Mouse (Mus musculus): ENCODE data around the gene Usp40. TPM values are rescaled to one million over a fixed set of nuclear protein-coding genes. Genes with fewer than 3 reads are reported as not detected.

Usp40 gene
- polyA plus RNA-seq, 1 experiment from 2014 or later, result 27.9 TPM

- Histone ChIP-seq H3K36me3 (ENCODE audit: control insufficient read depth, insufficient read depth, low read length) (peaks cover 13% of the 10 kb centered on the region; the same call in 1 of the 2 replicates), H3K27ac (ENCODE audit: low read depth, low read length) (no peak overlapping the region), H3K4me3 (ENCODE audit: low read depth, low read length) (no peak overlapping the region), H3K4me2 (no peak overlapping the region), H3K9ac (ENCODE audit: low read length) (no peak overlapping the region), H3K27me3 (ENCODE audit: control insufficient read depth, insufficient read depth, low read length) (no peaks in the 10 kb centered on the region), H3K9me3 (ENCODE audit: control insufficient read depth, low read length) (no peaks in the 10 kb centered on the region), H3K4me1 (ENCODE audit: control insufficient read depth, insufficient read depth, low read length) (no peaks in the 10 kb centered on the region)
- no peak for DNase-seq (ENCODE audit: low spot score, missing footprints)
- no peak for ATAC-seq (ENCODE audit: low FRiP score)
- 24% methylated on average over 4 of the region's 4 CpGs for WGBS
Measured at GRCm38 (mm10) chr1:87959998-87960431, 48.3 kb downstream of the Usp40 start.

GRCm38 (mm10) chr1:87959532-87959931 is 48.8 kb downstream of the Usp40 start:
- Histone ChIP-seq H3K36me3 (ENCODE audit: control insufficient read depth, insufficient read depth, low read length) (peaks cover 13% of the 10 kb centered on the region; the same call in 1 of the 2 replicates), H3K4me3 (ENCODE audit: low read depth, low read length) (no peak overlapping the region), H3K4me1 (ENCODE audit: control insufficient read depth, insufficient read depth, low read length) (no peaks in the 10 kb centered on the region), H3K27me3 (ENCODE audit: control insufficient read depth, insufficient read depth, low read length) (no peaks in the 10 kb centered on the region), H3K27ac (ENCODE audit: low read depth, low read length) (no peak overlapping the region), H3K9ac (ENCODE audit: low read length) (no peak overlapping the region), H3K9me3 (ENCODE audit: control insufficient read depth, low read length) (no peaks in the 10 kb centered on the region), H3K4me2 (no peak overlapping the region)
- DNase-seq (ENCODE audit: low spot score, missing footprints), result no peak
- WGBS, result 72% methylated on average over 4 of the region's 4 CpGs
- ATAC-seq (ENCODE audit: low FRiP score), result no peak

GRCm38 (mm10) chr1:87958931-87959330 is 49.4 kb downstream of the Usp40 start:
- Histone ChIP-seq H3K27me3 (ENCODE audit: control insufficient read depth, insufficient read depth, low read length) (no peaks in the 10 kb centered on the region), H3K4me1 (ENCODE audit: control insufficient read depth, insufficient read depth, low read length) (no peaks in the 10 kb centered on the region), H3K9me3 (ENCODE audit: control insufficient read depth, low read length) (no peaks in the 10 kb centered on the region), H3K9ac (ENCODE audit: low read length) (no peak overlapping the region), H3K4me2 (no peak overlapping the region), H3K27ac (ENCODE audit: low read depth, low read length) (no peak overlapping the region), H3K4me3 (ENCODE audit: low read depth, low read length) (no peak overlapping the region), H3K36me3 (ENCODE audit: control insufficient read depth, insufficient read depth, low read length) (peaks cover 10% of the 10 kb centered on the region; the same call in 1 of the 2 replicates)
- peak; percentile 45 for DNase-seq (ENCODE audit: low spot score, missing footprints)
- no peak for ATAC-seq (ENCODE audit: low FRiP score)
- 92% methylated on average over 1 of the region's 1 CpGs for WGBS

DNA sequence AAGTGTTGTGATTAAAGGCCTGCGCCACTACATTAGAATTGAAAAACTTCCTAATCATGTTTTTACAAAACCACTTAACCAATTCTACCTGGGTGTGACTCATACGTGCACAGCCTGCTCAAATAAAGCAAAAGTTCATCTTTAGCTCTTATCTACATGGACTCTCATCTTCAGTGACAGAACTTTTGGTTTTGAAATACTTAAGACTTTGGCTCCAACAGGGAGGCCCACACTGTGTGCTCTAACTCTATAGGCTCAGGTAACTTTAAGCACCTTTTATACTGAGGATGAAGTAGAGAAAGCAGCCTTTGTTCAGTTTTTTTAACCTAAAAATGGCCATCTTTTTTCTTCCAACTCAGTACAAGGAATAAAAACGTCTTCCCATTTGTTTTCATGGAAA is 55.3 kb downstream of the Usp40 start:
- H3K36me3 ChIP-seq (ENCODE audit: control insufficient read depth, insufficient read depth, low read length), result peaks cover 21% of the 10 kb centered on the region
- 76% methylated on average over 3 of the region's 3 CpGs for WGBS
- ATAC-seq (ENCODE audit: low FRiP score) (no peak), DNase-seq (ENCODE audit: low spot score, missing footprints) (peak; percentile 8)
- no peaks in the 10 kb centered on the region for H3K9me3 ChIP-seq (ENCODE audit: control insufficient read depth, low read length)
- no peak overlapping the region for H3K9ac ChIP-seq (ENCODE audit: low read length)
- H3K27me3 ChIP-seq (ENCODE audit: control insufficient read depth, insufficient read depth, low read length), result no peaks in the 10 kb centered on the region
- no peak overlapping the region for H3K27ac ChIP-seq (ENCODE audit: low read depth, low read length)
- H3K4me2 ChIP-seq, result no peak overlapping the region
- no peak overlapping the region for H3K4me3 ChIP-seq (ENCODE audit: low read depth, low read length)
- no peaks in the 10 kb centered on the region for H3K4me1 ChIP-seq (ENCODE audit: control insufficient read depth, insufficient read depth, low read length)

GRCm38 (mm10) chr1:87951641-87952040 is 56.7 kb downstream of the Usp40 start:
- no peak overlapping the region for H3K27ac ChIP-seq (ENCODE audit: low read depth, low read length)
- H3K4me1 ChIP-seq (ENCODE audit: control insufficient read depth, insufficient read depth, low read length), result no peaks in the 10 kb centered on the region
- no peak overlapping the region for H3K9ac ChIP-seq (ENCODE audit: low read length)
- ATAC-seq (ENCODE audit: low FRiP score) (no peak), DNase-seq (ENCODE audit: low spot score, missing footprints) (peak; percentile 74)
- no peaks in the 10 kb centered on the region for H3K27me3 ChIP-seq (ENCODE audit: control insufficient read depth, insufficient read depth, low read length)
- H3K36me3 ChIP-seq (ENCODE audit: control insufficient read depth, insufficient read depth, low read length), result peaks cover 25% of the 10 kb centered on the region
- no peaks in the 10 kb centered on the region for H3K9me3 ChIP-seq (ENCODE audit: control insufficient read depth, low read length)
- no peak overlapping the region for H3K4me2 ChIP-seq
- 88% methylated on average over 3 of the region's 3 CpGs for WGBS
- H3K4me3 ChIP-seq (ENCODE audit: low read depth, low read length), result no peak overlapping the region

DNA sequence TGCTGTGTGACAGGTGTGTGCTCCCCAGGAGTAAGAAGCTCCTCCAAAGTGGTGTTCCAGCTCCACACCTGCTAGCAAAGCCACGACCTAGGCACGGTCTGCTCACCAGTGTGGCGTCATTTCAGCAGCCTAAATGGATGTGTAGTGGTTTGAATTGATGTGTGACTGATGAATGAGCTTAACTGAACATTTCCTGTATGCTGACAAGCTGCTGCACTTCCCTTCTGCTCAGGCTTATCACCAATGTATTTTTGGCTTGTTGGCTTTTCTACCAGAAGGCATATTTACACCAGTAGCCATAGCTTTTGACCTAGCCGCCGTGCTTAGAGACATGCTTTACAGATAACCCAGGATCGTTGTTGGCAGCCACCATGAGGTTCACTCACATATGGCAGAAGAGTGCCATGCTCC is 60.7 kb downstream of the Usp40 start:
- Histone ChIP-seq H3K36me3 (ENCODE audit: control insufficient read depth, insufficient read depth, low read length) (peaks cover 30% of the 10 kb centered on the region), H3K4me3 (ENCODE audit: low read depth, low read length) (no peak overlapping the region), H3K4me2 (no peak overlapping the region), H3K4me1 (ENCODE audit: control insufficient read depth, insufficient read depth, low read length) (no peaks in the 10 kb centered on the region), H3K27me3 (ENCODE audit: control insufficient read depth, insufficient read depth, low read length) (no peaks in the 10 kb centered on the region), H3K27ac (ENCODE audit: low read depth, low read length) (no peak overlapping the region), H3K9me3 (ENCODE audit: control insufficient read depth, low read length) (no peaks in the 10 kb centered on the region), H3K9ac (ENCODE audit: low read length) (no peak overlapping the region)
- 94% methylated on average over 6 of the region's 6 CpGs for WGBS
- DNase-seq (ENCODE audit: low spot score, missing footprints) (no peak), ATAC-seq (ENCODE audit: low FRiP score) (no peak)

DNA sequence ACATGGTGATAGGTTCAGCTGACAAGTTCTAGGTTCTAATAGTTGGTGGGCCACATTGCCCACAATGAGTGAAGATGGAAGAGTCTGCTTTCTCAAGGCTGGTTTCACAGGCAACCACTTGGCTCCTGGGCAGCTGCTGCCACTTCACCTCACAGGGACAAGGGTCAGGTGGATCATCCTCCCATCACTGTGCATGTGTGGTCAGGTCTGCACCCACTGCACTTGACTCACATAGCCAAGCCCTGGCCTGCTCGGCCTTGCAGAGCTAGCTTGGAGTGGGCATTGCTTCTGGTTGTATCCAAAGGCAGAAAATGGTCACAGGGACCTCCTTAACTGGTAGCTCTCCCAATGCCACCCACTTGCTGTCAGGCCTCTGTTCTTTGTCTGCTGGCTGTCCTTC is 66.6 kb downstream of the Usp40 start:
- WGBS, result 100% methylated on average over 1 of the region's 1 CpGs
- Histone ChIP-seq H3K4me1 (ENCODE audit: control insufficient read depth, insufficient read depth, low read length) (no peaks in the 10 kb centered on the region), H3K9ac (ENCODE audit: low read length) (no peak overlapping the region), H3K4me3 (ENCODE audit: low read depth, low read length) (no peak overlapping the region), H3K27me3 (ENCODE audit: control insufficient read depth, insufficient read depth, low read length) (no peaks in the 10 kb centered on the region), H3K27ac (ENCODE audit: low read depth, low read length) (no peak overlapping the region), H3K4me2 (no peak overlapping the region), H3K9me3 (ENCODE audit: control insufficient read depth, low read length) (no peaks in the 10 kb centered on the region), H3K36me3 (ENCODE audit: control insufficient read depth, insufficient read depth, low read length) (peaks cover 27% of the 10 kb centered on the region)
- DNase-seq (ENCODE audit: low spot score, missing footprints) (peak; percentile 28), ATAC-seq (ENCODE audit: low FRiP score) (no peak)

DNA sequence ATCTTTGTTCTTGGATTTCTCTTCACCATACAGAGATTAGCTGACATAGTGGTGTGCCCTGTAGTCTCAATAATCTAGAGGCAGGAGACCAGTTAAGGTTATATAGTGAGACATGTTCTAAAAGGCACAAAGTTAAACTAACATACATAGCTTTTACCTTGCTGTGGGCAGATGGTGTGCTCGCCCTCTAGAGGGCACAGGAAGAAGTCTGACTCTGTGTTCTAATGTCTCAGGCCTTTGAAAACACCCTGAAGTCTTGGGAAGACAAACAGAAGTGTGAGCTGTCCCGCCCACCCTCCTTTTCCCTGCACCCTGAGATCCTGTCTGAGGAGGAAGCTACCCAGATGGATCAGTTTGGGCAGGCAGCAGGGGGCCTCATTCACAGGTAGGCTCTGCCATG is 71.8 kb downstream of the Usp40 start:
- no peak for DNase-seq (ENCODE audit: low spot score, missing footprints)
- Histone ChIP-seq H3K4me2 (no peak overlapping the region), H3K36me3 (ENCODE audit: control insufficient read depth, insufficient read depth, low read length) (peaks cover 10% of the 10 kb centered on the region), H3K27me3 (ENCODE audit: control insufficient read depth, insufficient read depth, low read length) (no peaks in the 10 kb centered on the region), H3K4me3 (ENCODE audit: low read depth, low read length) (no peak overlapping the region), H3K9ac (ENCODE audit: low read length) (no peak overlapping the region), H3K9me3 (ENCODE audit: control insufficient read depth, low read length) (no peaks in the 10 kb centered on the region), H3K27ac (ENCODE audit: low read depth, low read length) (no peak overlapping the region), H3K4me1 (ENCODE audit: control insufficient read depth, insufficient read depth, low read length) (no peaks in the 10 kb centered on the region)
- WGBS, result 38% methylated on average over 2 of the region's 2 CpGs
- no peak for ATAC-seq (ENCODE audit: low FRiP score)

GRCm38 (mm10) chr1:87936075-87936474 is 72.3 kb downstream of the Usp40 start:
- no peak overlapping the region for H3K9ac ChIP-seq (ENCODE audit: low read length)
- H3K27ac ChIP-seq (ENCODE audit: low read depth, low read length), result no peak overlapping the region
- no peaks in the 10 kb centered on the region for H3K4me1 ChIP-seq (ENCODE audit: control insufficient read depth, insufficient read depth, low read length)
- no peak overlapping the region for H3K4me2 ChIP-seq
- H3K36me3 ChIP-seq (ENCODE audit: control insufficient read depth, insufficient read depth, low read length), result peaks cover 10% of the 10 kb centered on the region
- H3K9me3 ChIP-seq (ENCODE audit: control insufficient read depth, low read length), result no peaks in the 10 kb centered on the region
- 94% methylated on average over 7 of the region's 7 CpGs for WGBS
- H3K27me3 ChIP-seq (ENCODE audit: control insufficient read depth, insufficient read depth, low read length), result no peaks in the 10 kb centered on the region
- no peak for ATAC-seq (ENCODE audit: low FRiP score)
- H3K4me3 ChIP-seq (ENCODE audit: low read depth, low read length), result no peak overlapping the region
- DNase-seq (ENCODE audit: low spot score, missing footprints), result no peak

DNA sequence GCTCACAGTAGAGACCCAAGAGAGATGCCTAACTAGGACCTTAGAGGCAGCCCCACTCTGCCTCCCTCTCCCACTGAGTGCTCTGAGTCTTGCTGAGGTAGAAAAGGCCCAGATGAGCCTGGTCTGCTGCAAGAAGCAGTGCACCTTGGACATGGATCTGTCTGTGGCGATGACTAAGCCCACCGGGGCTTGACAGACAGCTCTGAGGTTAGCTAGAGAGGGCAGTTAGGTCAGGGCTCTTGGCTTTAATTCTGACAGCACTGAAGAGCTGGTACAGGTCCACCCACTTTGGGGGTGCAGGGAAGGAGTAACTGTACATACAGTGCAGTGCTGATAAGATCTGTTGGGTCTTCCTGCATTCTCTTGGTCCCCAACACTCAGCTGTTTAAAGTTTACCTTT is 72.8 kb downstream of the Usp40 start:
- H3K9me3 ChIP-seq (ENCODE audit: control insufficient read depth, low read length), result no peaks in the 10 kb centered on the region
- H3K4me1 ChIP-seq (ENCODE audit: control insufficient read depth, insufficient read depth, low read length), result no peaks in the 10 kb centered on the region
- 93% methylated on average over 2 of the region's 2 CpGs for WGBS
- H3K9ac ChIP-seq (ENCODE audit: low read length), result no peak overlapping the region
- no peaks in the 10 kb centered on the region for H3K27me3 ChIP-seq (ENCODE audit: control insufficient read depth, insufficient read depth, low read length)
- no peak for ATAC-seq (ENCODE audit: low FRiP score)
- H3K27ac ChIP-seq (ENCODE audit: low read depth, low read length), result no peak overlapping the region
- H3K36me3 ChIP-seq (ENCODE audit: control insufficient read depth, insufficient read depth, low read length), result peaks cover 10% of the 10 kb centered on the region
- no peak overlapping the region for H3K4me2 ChIP-seq
- DNase-seq (ENCODE audit: low spot score, missing footprints), result no peak
- no peak overlapping the region for H3K4me3 ChIP-seq (ENCODE audit: low read depth, low read length)
